Mouse (Mus musculus): ENCODE measurements at regions not wholly inside any gene's neighbourhood (a gene's known extent, or its start where the extent isn't known, plus 50 kb on each side); places are given as distances from the start of the nearest gene placed in this dataset.

GRCm38 (mm10) chr12:27474631-27475030 lies 132.3 kb upstream of the Sox11 start:
- TF ChIP-seq POLR2A (IDR thresholded peaks at IDR 0.05; ENCODE audit: control insufficient read depth in 1 of 2, insufficient read depth in 1 of 2, low read depth in 1 of 2, low read length in 2 of 2, poor library complexity in 1 of 2) (no peak), CTCF (IDR thresholded peaks at IDR 0.05 in 2 of 3, conservative IDR thresholded peaks at IDR 0.05 in 1 of 3; ENCODE audit: control insufficient read depth in 1 of 3, insufficient read depth in 1 of 3, low read depth in 2 of 3, low read length in 3 of 3, poor library complexity in 1 of 3, severe bottlenecking in 1 of 3) (no peak), ZC3H11A (IDR thresholded peaks at IDR 0.05; ENCODE audit: low read depth, low read length) (no peak), USF1 (IDR thresholded peaks at IDR 0.05; ENCODE audit: low read depth, low read length) (no peak), GABPA (IDR thresholded peaks at IDR 0.05; ENCODE audit: low read depth, low read length) (no peak), ZKSCAN1 (IDR thresholded peaks at IDR 0.05; ENCODE audit: low read depth, low read length) (no peak), E2F4 (IDR thresholded peaks at IDR 0.05; ENCODE audit: borderline replicate concordance, low read depth, low read length) (no peak), SIN3A (IDR thresholded peaks at IDR 0.05; ENCODE audit: low read length) (no peak), NELFE (IDR thresholded peaks at IDR 0.05; ENCODE audit: low read depth, low read length) (no peak), CHD1 (IDR thresholded peaks at IDR 0.05; ENCODE audit: low read depth, low read length) (no peak), MYC (IDR thresholded peaks at IDR 0.05; ENCODE audit: low read depth, low read length) (no peak), GATA1 (IDR thresholded peaks at IDR 0.05; ENCODE audit: low read depth, low read length) (no peak)

Data from MEL (cell line).